17 mouse cellular contexts compared by ENCODE assay signal in the genomic region with DNA sequence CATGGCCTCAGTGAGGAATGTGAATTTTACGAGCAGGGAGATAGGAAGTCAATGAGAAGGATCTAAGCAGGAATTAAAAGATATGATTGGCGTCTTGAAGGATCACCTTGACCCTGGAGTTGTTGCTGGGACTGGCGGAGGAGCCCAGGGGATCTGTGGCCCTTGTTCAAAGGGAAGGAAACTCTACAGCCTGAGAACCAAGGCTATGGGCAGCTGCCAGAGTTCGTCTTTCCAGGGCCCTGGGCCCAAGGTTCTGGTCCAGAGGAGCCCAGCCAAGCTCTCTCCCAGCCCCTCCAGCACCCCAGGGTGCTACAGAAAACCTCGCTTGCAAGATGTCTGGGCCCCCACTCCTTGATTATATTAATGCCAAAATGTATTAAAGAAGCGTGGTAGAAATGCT. TPM values are rescaled to one million over a fixed set of nuclear protein-coding genes. Genes with fewer than 3 reads are reported as not detected.
DNase-seq lines count a peak whose midpoint lies in the region; ATAC-seq and TF ChIP-seq lines count a peak whose summit lies in the region.
"Had no signal": no experiment of that assay in that cellular context is flagged by ENCODE, and none has a peak within 500 bp of the region (broad histone marks: within the 10 kb centered on the region; RNA-seq: fewer than 3 reads in every experiment).

No protein-coding gene starts in this region.

- peaks cover 6% of the 10 kb centered on the region; the same call in 1 of the 2 replicates for H3K27me3 ChIP-seq in heart, embryonic 10.5 days (ENCODE audit: insufficient read depth, poor library complexity, severe bottlenecking)
- no peaks in the 10 kb centered on the region for H3K27me3 ChIP-seq in heart, adult 2 months (ENCODE audit: control insufficient read depth, insufficient read depth, low read length)
- H3K27me3 ChIP-seq in forebrain, embryonic 15.5 days = peaks cover 67% of the 10 kb centered on the region
- peaks cover 14% of the 10 kb centered on the region; the same call in 1 of the 2 replicates for H3K27me3 ChIP-seq in hindbrain, embryonic 15.5 days
- H3K27me3 ChIP-seq in midbrain, embryonic 14.5 days (ENCODE audit: control insufficient read depth, insufficient read depth, low read length) = no peaks in the 10 kb centered on the region
- H3K27me3 ChIP-seq: embryonic facial prominence, embryonic 15.5 days had no signal

- ATAC-seq in forebrain, embryonic 15.5 days (replicated peaks) = no peak
- no peak for ATAC-seq in hindbrain, embryonic 15.5 days (ENCODE audit: low FRiP score, low read depth)
- ATAC-seq in midbrain, embryonic 14.5 days (ENCODE audit: low FRiP score, low TSS enrichment) = no peak
- ATAC-seq: CD4-positive, CD25-positive, alpha-beta regulatory T cell, adult 4 months had no signal

- no peaks in the 10 kb centered on the region for H3K9me3 ChIP-seq in heart, embryonic 10.5 days
- H3K9me3 ChIP-seq in forebrain, embryonic 15.5 days = no peaks in the 10 kb centered on the region
- no peaks in the 10 kb centered on the region for H3K9me3 ChIP-seq in hindbrain, embryonic 15.5 days
- H3K9me3 ChIP-seq in midbrain, embryonic 14.5 days (ENCODE audit: control insufficient read depth, low read length) = no peaks in the 10 kb centered on the region
- H3K9me3 ChIP-seq: embryonic facial prominence, embryonic 15.5 days; heart, embryonic 15.5 days had no signal

- TF ChIP-seq EP300 in heart, adult 2 months (IDR thresholded peaks at IDR 0.05; ENCODE audit: insufficient read depth, low read depth, low read length) = no peak

- H3K4me1 ChIP-seq in heart, embryonic 10.5 days = peaks cover 52% of the 10 kb centered on the region
- H3K4me1 ChIP-seq in heart, adult 2 months (ENCODE audit: control insufficient read depth, insufficient read depth, low read length) = peaks cover 1% of the 10 kb centered on the region; the same call in 1 of the 2 replicates
- H3K4me1 ChIP-seq in forebrain, embryonic 15.5 days = peaks cover 38% of the 10 kb centered on the region
- H3K4me1 ChIP-seq in hindbrain, embryonic 15.5 days (replicated peaks) = peaks cover 32% of the 10 kb centered on the region
- H3K4me1 ChIP-seq in midbrain, embryonic 14.5 days (ENCODE audit: control insufficient read depth, insufficient read depth, low read length) = peaks cover 54% of the 10 kb centered on the region

- no peak for TF ChIP-seq CTCF in heart, adult 2 months (IDR thresholded peaks at IDR 0.05)

- no peak overlapping the region for H3K4me3 ChIP-seq in heart, embryonic 10.5 days
- no peak overlapping the region for H3K4me3 ChIP-seq in heart, adult 2 months
- no peak overlapping the region for H3K4me3 ChIP-seq in forebrain, embryonic 15.5 days
- H3K4me3 ChIP-seq in hindbrain, embryonic 15.5 days = no peak overlapping the region
- no peak overlapping the region for H3K4me3 ChIP-seq in midbrain, embryonic 14.5 days (replicated peaks; ENCODE audit: low read depth, low read length)
- H3K4me3 ChIP-seq: embryonic facial prominence, embryonic 15.5 days; heart, embryonic 15.5 days had no signal

- no peaks in the 10 kb centered on the region for H3K79me2 ChIP-seq in heart, adult 2 months (replicated peaks; ENCODE audit: control insufficient read depth, insufficient read depth, low read length)

- DNase-seq in heart, embryonic 10.5 days (ENCODE audit: low spot score) = peak; percentile 59
- no peak for DNase-seq in heart, adult 2 months
- DNase-seq in midbrain, embryonic 14.5 days = no peak
- no peak for DNase-seq in urinary bladder, adult 2 months (ENCODE audit: low spot score)
- no peak for DNase-seq in frontal cortex, adult 2 months (ENCODE audit: extremely low spot score in 1 of 2, low spot score in 1 of 2)
- DNase-seq: cerebellum, adult 2 months; kidney, adult 2 months; liver; lung, adult 2 months; lung, postnatal 4 days; right cerebral cortex, adult 18-20 months had no signal

- H3K27ac ChIP-seq in heart, embryonic 10.5 days = no peak overlapping the region
- no peak overlapping the region for H3K27ac ChIP-seq in heart, adult 2 months
- 0 out of 2 replicates have a peak overlapping the region, but pooled peaks have one; percentile 21 for H3K27ac ChIP-seq in forebrain, embryonic 15.5 days (replicated peaks)
- 0 out of 2 replicates have a peak overlapping the region, but pooled peaks have one; percentile 56 for H3K27ac ChIP-seq in hindbrain, embryonic 15.5 days (replicated peaks)
- peak overlapping the region; percentile 86 for H3K27ac ChIP-seq in midbrain, embryonic 14.5 days (replicated peaks; ENCODE audit: low read depth, low read length)
- H3K27ac ChIP-seq: embryonic facial prominence, embryonic 15.5 days; heart, embryonic 15.5 days had no signal

- no peak for TF ChIP-seq POLR2A in heart, adult 2 months (IDR thresholded peaks at IDR 0.05; ENCODE audit: insufficient read depth, low read depth, low read length)

- WGBS in heart, embryonic 10.5 days = 67% methylated on average over 6 of the region's 6 CpGs
- WGBS in heart, adult 2 months = 54% methylated on average over 6 of the region's 6 CpGs
- WGBS in forebrain, embryonic 15.5 days = 46% methylated on average over 6 of the region's 6 CpGs
- WGBS in hindbrain, embryonic 15.5 days = 55% methylated on average over 6 of the region's 6 CpGs
- 14% methylated on average over 6 of the region's 6 CpGs for WGBS in midbrain, embryonic 14.5 days

- no peaks in the 10 kb centered on the region for H3K36me3 ChIP-seq in heart, embryonic 10.5 days
- no peaks in the 10 kb centered on the region for H3K36me3 ChIP-seq in heart, adult 2 months (ENCODE audit: control insufficient read depth, insufficient read depth, low read length)
- H3K36me3 ChIP-seq in forebrain, embryonic 15.5 days = no peaks in the 10 kb centered on the region
- no peaks in the 10 kb centered on the region for H3K36me3 ChIP-seq in hindbrain, embryonic 15.5 days
- H3K36me3 ChIP-seq in midbrain, embryonic 14.5 days (ENCODE audit: control insufficient read depth, insufficient read depth, low read length) = no peaks in the 10 kb centered on the region
- H3K36me3 ChIP-seq: embryonic facial prominence, embryonic 15.5 days; heart, embryonic 15.5 days had no signal

- H3K9ac ChIP-seq in heart, adult 2 months (ENCODE audit: low read depth, low read length) = no peak overlapping the region
- no peak overlapping the region for H3K9ac ChIP-seq in forebrain, embryonic 15.5 days (replicated peaks)
- H3K9ac ChIP-seq in hindbrain, embryonic 15.5 days = no peak overlapping the region
- H3K9ac ChIP-seq in midbrain, embryonic 14.5 days (replicated peaks; ENCODE audit: low read length) = no peak overlapping the region
- H3K9ac ChIP-seq: embryonic facial prominence, embryonic 15.5 days; heart, embryonic 15.5 days had no signal

- H3K4me2 ChIP-seq in forebrain, embryonic 15.5 days (replicated peaks) = no peak overlapping the region
- no peak overlapping the region for H3K4me2 ChIP-seq in hindbrain, embryonic 15.5 days
- H3K4me2 ChIP-seq in midbrain, embryonic 14.5 days (ENCODE audit: low read length) = 0 out of 2 replicates have a peak overlapping the region, but pooled peaks have one; percentile 1
- H3K4me2 ChIP-seq: embryonic facial prominence, embryonic 15.5 days; heart, embryonic 15.5 days had no signal

- intact Hi-C loops in heart, adult 2 months (cut with DNase I) = no loop called here

RNA-seq across cellular contexts. Expression of a gene that starts 21.0 kb away (rescaled TPM):
- polyA plus RNA-seq in heart, embryonic 10.5 days (2016; fragmentation: Nextera tagmentation; extraction: Ambion mirVana) = 1.3 and 7.3 TPM in 2 replicates
- total RNA-seq in heart, adult 2 months (2021) = 1 to 10 TPM; 2.0 to 2.8 TPM
- 8.1 and 8.6 TPM in 2 replicates for polyA plus RNA-seq in heart, adult 2 months (2012; rRNA removed)
- polyA plus RNA-seq in forebrain, embryonic 15.5 days (2015; fragmentation: Nextera tagmentation; extraction: Ambion mirVana) = 102 and 134 TPM in 2 replicates
- polyA plus RNA-seq in hindbrain, embryonic 15.5 days (2015; fragmentation: Nextera tagmentation; extraction: Ambion mirVana) = 59.5 and 78.0 TPM in 2 replicates
- polyA plus RNA-seq in midbrain, embryonic 14.5 days (2014; fragmentation: Nextera tagmentation; extraction: Ambion mirVana) = 170 and 189 TPM in 2 replicates
- polyA plus RNA-seq in urinary bladder, adult 2 months (2012; rRNA removed) = 155 and 164 TPM in 2 replicates
- 35.1 and 35.6 TPM in 2 replicates for polyA plus RNA-seq in frontal cortex, adult 2 months (2012; rRNA removed)
- total RNA-seq: MEL had no signal
- polyA plus RNA-seq: CD4-positive, CD25-positive, alpha-beta regulatory T cell, adult 4 months had no signal

Comparison
In these comparisons a context has a peak if more than half of its experiments do, and no peak if none do; other contexts are left out.
1. H3K27ac ChIP-seq: peak in forebrain, embryonic 15.5 days (single experiment), hindbrain, embryonic 15.5 days (single experiment) and midbrain, embryonic 14.5 days (single experiment); none in heart, embryonic 10.5 days (single experiment) and heart, adult 2 months (single experiment).